Mouse (Mus musculus) liver, adult 2 months (tissue): ENCODE measurements around the gene Fam171b.

ENCODE experiments used
- CTCF ChIP-seq: fragments of 200-500 bp; IDR thresholded peaks from 2 replicates; pipeline ENCODE4 v1.5.1; 2011; ENCODE audit warnings: low read depth, low read length, control low read depth
- POLR2A ChIP-seq: fragments of 200-500 bp; IDR thresholded peaks from 2 replicates; pipeline ENCODE4 v1.6.1; 2011; ENCODE audit warnings: low read length, control low read depth; ENCODE audit not compliant: insufficient read depth; ENCODE audit errors: extremely low read depth

DNA sequence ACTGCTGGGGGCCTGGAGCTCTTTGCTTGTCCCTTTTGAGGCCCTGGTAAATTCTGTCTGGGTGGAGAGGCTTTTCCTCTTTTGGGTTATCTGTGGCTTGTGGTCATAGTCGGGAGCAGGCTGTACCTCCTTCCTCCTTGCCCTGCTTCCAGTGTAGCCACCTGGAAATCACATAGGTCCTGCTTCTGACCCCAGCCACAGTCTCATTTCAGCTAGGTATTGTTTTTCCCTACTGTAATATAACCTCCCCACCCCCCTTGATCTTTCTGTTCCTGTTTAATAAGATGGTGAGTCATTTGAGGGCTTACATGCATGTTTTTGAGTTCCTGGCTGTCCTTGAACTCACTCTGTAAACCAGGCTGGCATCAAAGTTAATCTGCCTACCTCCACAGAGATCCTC is 45.6 kb upstream of the Fam171b start:
- no peak for TF ChIP-seq POLR2A
- no peak for TF ChIP-seq CTCF
